Mouse (Mus musculus): ENCODE results near the gene Unc13b. TPM values are rescaled to one million over a fixed set of nuclear protein-coding genes. Genes with fewer than 3 reads are reported as not detected.

The Unc13b gene
- total RNA-seq, 2 experiments from 2014 or later: 4.1 to 4.6 TPM

GRCm38 (mm10) chr4:43035851-43036250 lies 22.9 kb upstream of the Unc13b start:
- intact Hi-C loops (cut with DNase I; ENCODE audit: low total_unique reads): no loop called here
- no peak for DNase-seq

GRCm38 (mm10) chr4:43036356-43036755 lies 22.4 kb upstream of the Unc13b start:
- no peak for DNase-seq
- intact Hi-C loops (cut with DNase I; ENCODE audit: low total_unique reads): no loop called here

GRCm38 (mm10) chr4:43037860-43038566 lies 20.7 kb upstream of the Unc13b start:
- intact Hi-C loops (cut with DNase I; ENCODE audit: low total_unique reads): no loop called here
- no peak for DNase-seq

- intact Hi-C loops (cut with DNase I; ENCODE audit: low total_unique reads): no loop called here
- peak; percentile 72 for DNase-seq
Observed at GRCm38 (mm10) chr4:43038567-43039495, 19.9 kb upstream of the Unc13b start.

- intact Hi-C loops (cut with DNase I; ENCODE audit: low total_unique reads): no loop called here
- no peak for DNase-seq
Observed at GRCm38 (mm10) chr4:43039609-43040008, 19.1 kb upstream of the Unc13b start.

- intact Hi-C loops (cut with DNase I; ENCODE audit: low total_unique reads): no loop called here
- DNase-seq: peak; percentile 98
Observed at GRCm38 (mm10) chr4:43040114-43040572, 18.6 kb upstream of the Unc13b start.

- intact Hi-C loops (cut with DNase I; ENCODE audit: low total_unique reads): no loop called here
- DNase-seq: no peak
Observed at GRCm38 (mm10) chr4:43040881-43041547, 17.7 kb upstream of the Unc13b start.

GRCm38 (mm10) chr4:43043644-43044357 lies 15.0 kb upstream of the Unc13b start:
- intact Hi-C loops (cut with DNase I; ENCODE audit: low total_unique reads): no loop called here
- DNase-seq: peak; percentile 50

GRCm38 (mm10) chr4:43044673-43045072 lies 14.1 kb upstream of the Unc13b start:
- intact Hi-C loops (cut with DNase I; ENCODE audit: low total_unique reads): loop anchor here (5.0 kb wide), 1 partner anchor 68 kb away; no protein-coding TSS in a partner anchor
- DNase-seq: no peak

- intact Hi-C loops (cut with DNase I; ENCODE audit: low total_unique reads): loop anchor here (5.0 kb wide), 1 partner anchor 67 kb away; no protein-coding TSS in a partner anchor
- peak; percentile 29 for DNase-seq
Observed at GRCm38 (mm10) chr4:43045285-43045658, 13.5 kb upstream of the Unc13b start.

GRCm38 (mm10) chr4:43045659-43046302 lies 13.0 kb upstream of the Unc13b start, which contains the start of gene Fam214b:
Gene Fam214b, minus strand, starts transcription at chr4:43046220.
- DNase-seq: peak; percentile 98
- intact Hi-C loops (cut with DNase I; ENCODE audit: low total_unique reads): loop anchor here (5.0 kb wide), 1 partner anchor 67 kb away; no protein-coding TSS in a partner anchor

- DNase-seq: no peak
- intact Hi-C loops (cut with DNase I; ENCODE audit: low total_unique reads): loop anchor here (5.0 kb wide), 1 partner anchor 66 kb away; no protein-coding TSS in a partner anchor
Observed at GRCm38 (mm10) chr4:43046607-43047006, 12.1 kb upstream of the Unc13b start.

- peak; percentile 74 for DNase-seq
- intact Hi-C loops (cut with DNase I; ENCODE audit: low total_unique reads): loop anchor here (5.0 kb wide), 1 partner anchor 65 kb away; no protein-coding TSS in a partner anchor
Observed at GRCm38 (mm10) chr4:43047231-43047630, 11.5 kb upstream of the Unc13b start.

- no peak for DNase-seq
- intact Hi-C loops (cut with DNase I; ENCODE audit: low total_unique reads): loop anchor here (10.0 kb wide), 1 partner anchor 372 kb away; the partner anchor contains the start of gene Fam166b
Observed at GRCm38 (mm10) chr4:43052627-43053026, 6.1 kb upstream of the Unc13b start.

- intact Hi-C loops (cut with DNase I; ENCODE audit: low total_unique reads): loop anchor here (5.0 to 10.0 kb wide), 2 partner anchors 50 to 367 kb away; partner anchors contain the start of gene Fam166b
- DNase-seq: no peak
Observed at GRCm38 (mm10) chr4:43057654-43058053, 1.1 kb upstream of the Unc13b start.

GRCm38 (mm10) chr4:43058392-43058752 lies 381 bp upstream of the Unc13b start:
- intact Hi-C loops (cut with DNase I; ENCODE audit: low total_unique reads): loop anchor here (5.0 to 10.0 kb wide), 2 partner anchors 49 to 366 kb away; partner anchors contain the start of gene Fam166b
- DNase-seq: no peak

GRCm38 (mm10) chr4:43059697-43060096 lies 944 bp downstream of the Unc13b start:
- intact Hi-C loops (cut with DNase I; ENCODE audit: low total_unique reads): loop anchor here (5.0 to 10.0 kb wide), 2 partner anchors 48 to 365 kb away; partner anchors contain the start of gene Fam166b
- DNase-seq: no peak

- intact Hi-C loops (cut with DNase I; ENCODE audit: low total_unique reads): no loop called here
- no peak for DNase-seq
Observed at GRCm38 (mm10) chr4:43060286-43060685, 1.5 kb downstream of the Unc13b start.
